Mouse (Mus musculus): ENCODE results near the gene Thsd4.

Gene Thsd4

DNA sequence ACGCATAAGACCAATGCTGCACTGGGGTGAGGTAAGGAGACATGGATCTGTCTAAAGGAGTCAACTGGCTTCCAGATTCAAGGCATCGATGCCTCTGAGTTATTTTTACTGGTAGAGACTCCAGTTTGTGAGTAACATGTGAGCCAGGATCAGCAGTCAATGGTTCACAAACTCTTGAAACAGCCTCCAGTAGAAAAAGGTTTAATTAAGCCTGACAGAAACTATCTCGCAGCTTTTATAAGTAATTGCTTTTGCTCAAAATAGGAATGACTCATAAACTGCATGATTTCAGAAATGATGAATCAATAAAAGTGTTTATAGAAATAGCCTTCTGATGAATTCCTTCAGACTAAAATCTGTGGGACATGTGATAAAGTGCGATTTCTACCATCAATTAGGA is 432.4 kb downstream of the Thsd4 start:
- in situ Hi-C loops (cut with MboI; ENCODE audit: low pct_unique_long_range_greater_than_20kb in 1 of 2, low sequenced_read_pairs in 2 of 2, unreplicated experiment in 1 of 2): no loop called here

DNA sequence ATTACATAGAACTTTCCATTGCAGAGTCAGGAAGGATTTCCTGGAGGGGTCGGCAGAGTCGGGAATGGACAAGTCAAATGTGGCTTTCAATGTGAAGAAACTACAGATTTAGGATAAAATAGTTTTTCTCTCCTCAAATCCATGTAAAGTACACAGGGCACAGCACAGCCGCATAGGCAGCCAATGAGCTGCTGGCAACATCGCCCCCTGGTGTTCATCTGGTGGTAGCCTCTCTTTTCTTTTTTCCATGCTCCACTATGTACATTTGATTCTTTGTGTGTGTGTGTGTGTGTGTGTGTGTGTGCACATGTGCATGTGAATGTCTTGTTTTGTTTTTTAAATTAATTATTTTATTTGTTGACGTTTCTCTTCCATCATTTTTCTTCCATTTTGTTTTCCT is 433.7 kb downstream of the Thsd4 start:
- in situ Hi-C loops (cut with MboI; ENCODE audit: low pct_unique_long_range_greater_than_20kb in 1 of 2, low sequenced_read_pairs in 2 of 2, unreplicated experiment in 1 of 2): no loop called here

DNA sequence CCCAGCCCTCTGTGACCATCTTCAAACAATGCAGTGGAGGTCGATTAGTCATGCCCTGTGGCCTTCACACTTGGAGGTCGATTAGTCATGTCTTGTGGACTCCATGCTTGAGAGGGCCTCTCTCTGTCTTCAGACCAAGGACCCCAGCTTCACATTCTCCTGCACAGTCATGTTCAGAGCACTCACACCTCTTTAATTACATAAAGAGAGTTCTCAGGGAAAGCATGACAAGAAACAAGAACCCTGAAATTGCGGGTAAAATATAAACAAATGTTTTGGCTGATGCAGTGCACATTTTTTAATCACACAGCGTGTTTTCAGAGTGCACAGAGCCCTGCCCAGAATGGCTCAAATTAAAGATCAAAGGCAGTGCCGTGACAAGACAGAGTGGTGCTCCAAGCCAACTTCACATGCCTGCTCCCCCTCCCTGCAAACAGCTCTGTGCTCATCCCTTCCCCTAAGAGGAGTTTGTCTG is 439.7 kb downstream of the Thsd4 start:
- in situ Hi-C loops (cut with MboI; ENCODE audit: low pct_unique_long_range_greater_than_20kb in 1 of 2, low sequenced_read_pairs in 2 of 2, unreplicated experiment in 1 of 2): no loop called here

DNA sequence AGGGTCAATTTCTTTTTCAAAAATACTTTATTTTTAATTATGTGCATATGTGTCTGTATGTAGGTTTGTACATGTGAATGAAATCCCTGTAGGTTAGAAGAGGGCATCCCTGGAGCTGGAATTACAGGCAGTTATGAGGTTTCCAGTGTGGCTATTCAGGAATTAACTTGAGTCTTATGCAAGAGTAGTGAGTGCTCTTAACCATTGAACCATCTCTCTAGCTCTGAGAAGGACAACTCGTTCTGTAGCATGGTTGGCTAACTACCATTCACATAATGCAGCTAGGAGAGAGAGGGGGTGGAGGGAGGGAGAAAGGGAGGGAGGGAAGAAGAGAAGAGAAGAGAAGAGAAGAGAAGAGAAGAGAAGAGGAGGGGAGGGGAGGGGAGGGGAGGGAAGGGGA is 444.1 kb downstream of the Thsd4 start:
- in situ Hi-C loops (cut with MboI; ENCODE audit: low pct_unique_long_range_greater_than_20kb in 1 of 2, low sequenced_read_pairs in 2 of 2, unreplicated experiment in 1 of 2): no loop called here

DNA sequence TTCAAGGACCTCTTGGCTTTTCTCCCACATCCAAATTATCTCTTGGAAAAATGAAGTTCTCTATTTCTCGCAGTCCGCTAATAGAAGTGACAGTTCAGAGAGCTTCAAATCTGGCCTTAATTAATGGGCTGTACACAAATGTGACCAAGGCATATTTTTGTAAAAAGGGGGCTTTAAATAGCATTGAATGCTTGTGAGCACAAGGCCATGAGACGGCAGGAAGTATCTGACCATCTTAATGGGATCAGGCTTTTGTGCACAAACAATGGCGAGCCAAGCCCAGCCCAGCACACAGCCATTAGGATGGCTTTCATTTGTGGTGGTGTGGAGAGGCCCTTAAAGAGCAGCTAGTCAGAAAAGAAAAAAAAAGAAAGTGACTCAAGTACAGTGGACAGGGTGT is 445.4 kb downstream of the Thsd4 start:
- in situ Hi-C loops (cut with MboI; ENCODE audit: low pct_unique_long_range_greater_than_20kb in 1 of 2, low sequenced_read_pairs in 2 of 2, unreplicated experiment in 1 of 2): no loop called here

DNA sequence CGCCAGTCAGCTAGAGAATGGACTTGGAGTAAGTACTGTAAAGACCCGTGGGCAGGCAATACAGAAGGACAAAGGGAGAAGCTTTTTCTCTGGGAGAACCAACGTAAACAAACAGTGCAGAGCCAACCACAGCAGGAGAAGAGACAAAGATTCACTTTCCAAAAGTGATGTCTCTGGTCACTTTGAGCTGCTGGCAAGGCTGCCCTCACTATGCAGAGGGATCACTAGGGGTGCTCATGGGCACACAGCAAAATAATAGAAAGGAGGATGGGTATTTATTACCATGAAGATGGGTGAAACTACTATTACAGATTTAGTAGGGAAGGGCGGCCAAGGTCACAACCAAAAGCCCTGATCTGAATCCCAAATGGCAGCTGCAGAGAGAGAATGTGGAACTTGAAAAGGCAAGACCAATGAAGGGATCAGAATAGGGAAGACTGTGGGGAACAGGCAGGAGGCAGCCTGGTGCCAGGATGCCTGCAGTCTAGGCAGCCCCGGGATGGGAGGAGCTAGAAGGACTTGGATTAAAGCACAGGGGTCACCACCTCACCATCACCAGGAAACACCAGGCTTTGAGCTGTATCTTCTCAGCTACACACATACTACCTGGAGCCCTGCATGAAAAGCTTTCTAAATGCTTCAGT is 450.1 kb downstream of the Thsd4 start:
- in situ Hi-C loops (cut with MboI; ENCODE audit: low pct_unique_long_range_greater_than_20kb in 1 of 2, low sequenced_read_pairs in 2 of 2, unreplicated experiment in 1 of 2): no loop called here

DNA sequence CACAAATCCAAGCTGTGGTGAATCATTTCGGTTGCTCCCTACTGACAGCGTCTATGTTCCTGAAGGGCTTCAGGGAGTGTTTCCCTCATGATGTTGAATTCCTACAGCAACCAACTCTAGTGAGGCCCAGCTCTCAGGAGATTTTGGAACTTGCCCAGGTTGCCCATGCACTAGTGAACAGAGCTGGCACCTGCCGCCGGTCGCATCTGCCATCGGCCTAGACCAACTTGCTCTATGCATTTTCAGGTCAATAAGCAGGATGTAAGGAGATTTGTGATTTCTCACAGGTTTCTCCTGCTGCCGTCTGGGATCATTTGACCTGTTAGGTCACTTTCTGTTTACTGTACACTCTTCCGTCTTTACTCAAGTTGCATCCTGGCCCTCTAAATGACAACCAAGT is 454.6 kb downstream of the Thsd4 start:
- in situ Hi-C loops (cut with MboI; ENCODE audit: low pct_unique_long_range_greater_than_20kb in 1 of 2, low sequenced_read_pairs in 2 of 2, unreplicated experiment in 1 of 2): no loop called here

DNA sequence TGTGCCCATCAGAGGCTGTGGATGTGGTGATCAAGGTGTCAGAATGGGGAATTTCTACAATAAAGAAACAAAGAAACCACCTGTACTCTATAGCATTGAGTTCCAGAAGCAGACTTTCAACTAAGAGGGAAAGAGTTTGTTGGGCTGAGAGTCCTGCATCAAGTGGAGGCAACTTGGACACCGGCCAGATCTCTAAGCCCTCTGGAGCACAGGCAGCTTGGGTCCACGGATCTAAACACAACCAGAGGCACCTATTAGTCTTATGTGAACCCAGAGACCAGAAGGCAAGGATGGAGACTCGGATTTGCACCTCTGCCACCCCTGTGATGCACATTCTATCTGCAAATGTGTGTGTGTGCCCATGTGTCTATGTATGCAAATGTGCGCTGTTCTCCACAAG is 456.7 kb downstream of the Thsd4 start:
- in situ Hi-C loops (cut with MboI; ENCODE audit: low pct_unique_long_range_greater_than_20kb in 1 of 2, low sequenced_read_pairs in 2 of 2, unreplicated experiment in 1 of 2): no loop called here

DNA sequence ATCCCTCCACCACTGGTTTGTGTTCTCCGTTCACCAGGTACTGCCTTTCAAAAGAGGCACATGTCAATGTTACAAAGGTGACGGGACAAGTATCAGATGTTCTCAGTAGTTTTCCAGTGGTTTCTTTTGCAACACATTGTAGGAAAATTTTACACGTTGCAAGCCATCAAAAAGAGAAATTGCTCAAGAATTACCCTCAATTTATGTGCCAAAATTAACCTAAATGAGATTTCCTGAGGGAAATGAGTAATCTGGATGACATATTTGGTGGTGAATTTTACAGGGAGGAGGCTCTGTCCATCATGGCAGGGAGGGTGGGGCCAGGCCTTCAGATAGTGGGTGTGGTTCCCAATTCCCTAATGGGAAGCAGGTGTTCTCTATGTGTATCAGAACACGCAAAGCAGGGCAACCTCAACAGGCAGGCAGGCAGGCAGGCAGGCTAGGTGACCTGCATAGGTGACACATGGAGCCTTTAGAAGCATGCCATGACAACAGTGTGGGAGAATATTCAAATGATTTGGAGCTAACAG is 458.6 kb downstream of the Thsd4 start:
- in situ Hi-C loops (cut with MboI; ENCODE audit: low pct_unique_long_range_greater_than_20kb in 1 of 2, low sequenced_read_pairs in 2 of 2, unreplicated experiment in 1 of 2): no loop called here

DNA sequence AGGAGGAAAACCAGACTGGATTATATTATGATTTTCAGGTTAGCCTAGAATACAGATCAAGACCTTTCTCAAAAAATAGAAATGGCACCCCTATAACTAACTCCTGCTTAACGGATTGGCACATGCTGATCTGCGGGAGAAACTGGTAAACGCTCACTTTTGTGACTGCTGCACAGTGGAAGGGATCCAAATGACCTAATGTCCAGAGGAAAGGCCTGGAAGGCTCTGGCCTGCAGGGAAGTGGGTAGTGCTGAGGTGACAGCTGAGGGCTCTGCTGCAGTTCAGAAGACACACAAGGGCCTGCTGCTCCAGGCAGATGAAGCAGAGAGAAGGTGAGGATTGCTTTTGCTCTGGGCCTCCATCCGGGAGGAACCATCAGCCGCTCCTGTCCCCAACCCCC is 465.7 kb downstream of the Thsd4 start:
- in situ Hi-C loops (cut with MboI; ENCODE audit: low pct_unique_long_range_greater_than_20kb in 1 of 2, low sequenced_read_pairs in 2 of 2, unreplicated experiment in 1 of 2): loop anchor here in 1 of 2 experiments (10.0 kb wide), 1 partner anchor 99 kb away; no protein-coding TSS in a partner anchor

DNA sequence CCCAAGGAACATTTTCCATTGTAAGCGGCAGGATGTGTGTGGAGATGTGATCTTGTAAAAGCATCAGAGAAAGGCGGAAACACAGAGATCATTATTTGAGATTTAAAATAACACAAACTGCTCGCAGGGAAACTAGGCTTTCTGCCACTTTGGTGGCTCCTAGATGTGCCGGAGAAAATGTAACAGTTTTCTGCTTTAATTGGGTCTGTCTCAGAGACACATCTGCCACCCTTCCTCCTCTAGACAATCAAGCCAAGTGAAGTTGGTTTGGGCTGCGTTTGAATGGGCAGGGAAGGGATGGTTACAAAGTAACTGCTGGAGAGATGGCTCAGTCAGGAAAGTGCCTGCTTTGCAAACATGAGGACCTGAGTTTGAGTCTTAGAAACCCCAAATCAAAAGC is 466.9 kb downstream of the Thsd4 start:
- in situ Hi-C loops (cut with MboI; ENCODE audit: low pct_unique_long_range_greater_than_20kb in 1 of 2, low sequenced_read_pairs in 2 of 2, unreplicated experiment in 1 of 2): loop anchor here in 1 of 2 experiments (10.0 kb wide), 1 partner anchor 100 kb away; no protein-coding TSS in a partner anchor

DNA sequence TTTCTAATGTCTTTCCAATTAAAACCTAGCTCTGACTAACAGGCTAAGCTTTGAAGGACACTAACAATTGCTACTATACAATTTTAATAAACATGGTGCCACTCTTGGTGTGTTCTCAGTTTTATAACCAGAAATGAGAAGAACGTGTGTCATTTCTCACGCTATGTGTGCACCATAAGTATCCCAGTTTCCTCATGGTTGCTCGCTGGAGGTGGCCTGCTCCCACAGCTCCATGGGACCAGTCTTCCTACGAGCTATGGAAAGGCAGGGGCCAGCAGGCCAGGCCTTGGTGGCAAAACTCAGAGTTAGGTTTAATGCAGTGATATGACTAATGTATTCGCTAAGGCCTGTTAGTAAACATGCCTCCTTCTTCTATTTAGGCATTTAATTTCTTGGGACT is 468.7 kb downstream of the Thsd4 start:
- in situ Hi-C loops (cut with MboI; ENCODE audit: low pct_unique_long_range_greater_than_20kb in 1 of 2, low sequenced_read_pairs in 2 of 2, unreplicated experiment in 1 of 2): loop anchor here in 1 of 2 experiments (10.0 kb wide), 1 partner anchor 102 kb away; no protein-coding TSS in a partner anchor

DNA sequence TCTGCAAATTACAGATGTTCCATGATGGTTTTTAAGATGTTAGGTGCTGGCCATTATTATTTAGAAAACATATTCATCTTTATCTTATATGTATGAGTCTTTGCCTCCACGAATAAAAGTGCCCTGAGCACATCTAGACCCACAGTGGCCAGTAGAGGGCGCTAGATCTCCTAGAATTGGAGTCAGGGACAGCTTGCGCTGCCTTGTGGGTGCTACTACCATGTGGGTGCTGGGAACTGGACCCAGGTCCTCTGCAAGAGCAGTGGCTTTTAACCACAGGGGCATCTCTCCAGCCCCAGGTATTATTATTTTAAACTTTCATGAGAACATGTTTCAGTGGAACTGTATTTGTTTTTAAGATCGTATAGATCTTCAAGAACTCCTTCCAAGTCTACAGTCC is 469.4 kb downstream of the Thsd4 start:
- in situ Hi-C loops (cut with MboI; ENCODE audit: low pct_unique_long_range_greater_than_20kb in 1 of 2, low sequenced_read_pairs in 2 of 2, unreplicated experiment in 1 of 2): loop anchor here in 1 of 2 experiments (10.0 kb wide), 1 partner anchor 102 kb away; no protein-coding TSS in a partner anchor

DNA sequence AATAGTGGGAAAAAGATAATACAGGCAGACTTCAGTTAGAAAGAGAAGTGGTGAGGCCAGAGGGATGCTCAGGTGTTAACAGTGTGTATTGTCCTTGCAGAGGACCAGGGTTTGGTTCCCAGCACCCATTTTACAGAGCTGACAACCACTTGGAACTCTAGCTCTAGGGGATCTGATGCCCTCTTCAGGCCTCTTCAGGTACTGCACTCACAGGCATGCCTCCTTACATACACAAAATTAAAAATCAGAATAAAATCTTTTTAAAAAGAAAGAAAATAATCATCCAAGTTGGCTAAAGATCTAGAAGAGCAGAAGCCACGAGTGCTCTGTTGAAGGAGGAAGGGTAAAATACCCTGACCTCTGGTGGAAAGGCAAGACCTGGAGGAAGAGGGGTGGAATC is 478.7 kb downstream of the Thsd4 start:
- in situ Hi-C loops (cut with MboI; ENCODE audit: low pct_unique_long_range_greater_than_20kb in 1 of 2, low sequenced_read_pairs in 2 of 2, unreplicated experiment in 1 of 2): no loop called here

DNA sequence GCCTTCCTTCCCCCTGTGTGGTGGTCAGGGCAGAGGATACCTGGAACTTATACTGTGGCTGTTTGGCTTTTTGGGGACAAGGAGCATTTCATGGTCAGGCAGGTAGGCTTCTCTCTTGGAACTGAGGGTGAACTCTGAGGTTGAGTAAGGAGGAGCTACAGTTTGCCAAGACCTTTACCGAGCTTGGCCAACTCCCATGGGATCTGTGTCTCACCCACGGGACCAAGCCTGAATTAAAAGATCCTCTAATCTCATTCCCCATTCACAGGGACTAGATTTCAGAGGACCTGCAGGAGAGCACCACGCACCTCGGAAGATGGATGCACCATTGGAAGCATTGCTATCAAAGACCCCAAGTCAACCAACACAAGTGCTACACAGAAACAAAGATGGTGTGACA is 487.0 kb downstream of the Thsd4 start:
- in situ Hi-C loops (cut with MboI; ENCODE audit: low pct_unique_long_range_greater_than_20kb in 1 of 2, low sequenced_read_pairs in 2 of 2, unreplicated experiment in 1 of 2): no loop called here

DNA sequence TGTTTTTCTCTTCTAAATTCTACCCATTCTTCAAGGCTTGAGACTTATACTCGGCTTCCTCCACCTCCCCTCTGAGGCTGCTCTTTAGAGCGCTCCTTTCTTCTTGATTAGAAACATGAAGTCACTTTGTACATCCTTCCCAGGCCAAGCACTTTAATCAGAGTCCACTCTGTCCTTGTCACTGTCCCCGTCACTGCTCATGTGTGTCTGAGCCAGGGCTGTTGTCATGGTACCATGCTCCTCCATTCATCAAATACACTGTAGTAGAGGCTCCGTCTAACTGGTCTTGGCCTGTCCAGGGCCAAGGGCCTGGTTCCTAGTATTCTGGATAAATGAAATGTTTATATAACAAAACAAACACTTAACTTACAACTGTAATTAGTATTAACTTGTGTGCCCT is 494.6 kb downstream of the Thsd4 start:
- in situ Hi-C loops (cut with MboI; ENCODE audit: low pct_unique_long_range_greater_than_20kb in 1 of 2, low sequenced_read_pairs in 2 of 2, unreplicated experiment in 1 of 2): no loop called here

DNA sequence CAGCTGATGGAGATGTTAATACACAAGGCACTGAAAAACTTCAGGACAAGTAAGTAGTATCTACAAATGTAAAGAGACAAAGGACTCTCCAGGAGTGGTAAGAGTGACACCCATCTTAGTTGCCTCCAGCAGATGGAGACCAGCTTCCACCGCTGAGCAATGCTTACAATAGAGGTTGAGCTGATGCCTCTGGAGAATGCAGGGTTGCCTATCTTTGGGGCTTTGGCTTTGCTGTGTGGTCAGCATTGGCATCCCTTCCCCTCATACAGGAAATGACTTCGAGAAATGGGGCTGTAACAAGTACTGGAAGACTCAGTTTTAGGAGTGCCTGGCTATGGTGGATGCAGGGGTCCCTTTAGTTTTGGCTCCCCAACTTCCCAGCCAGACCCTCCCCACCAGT is 495.1 kb downstream of the Thsd4 start:
- in situ Hi-C loops (cut with MboI; ENCODE audit: low pct_unique_long_range_greater_than_20kb in 1 of 2, low sequenced_read_pairs in 2 of 2, unreplicated experiment in 1 of 2): no loop called here

DNA sequence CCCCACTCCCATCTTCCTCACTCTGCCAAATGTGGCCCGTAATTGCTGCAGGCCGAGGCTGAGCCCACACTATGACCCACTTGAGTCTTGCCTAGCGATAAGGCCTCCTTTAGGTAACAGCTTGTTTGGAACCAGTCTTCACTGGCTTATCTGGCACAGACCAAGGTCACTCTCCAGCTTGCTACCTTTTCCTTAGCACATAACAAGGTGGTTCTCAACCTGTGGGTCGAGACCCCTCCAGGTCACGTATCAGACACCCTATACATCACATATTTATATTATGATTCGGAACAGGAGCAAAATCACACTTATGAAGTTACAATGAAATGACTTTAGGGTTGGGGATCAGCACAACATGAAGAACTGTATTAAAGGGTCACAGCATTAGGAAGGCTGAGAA is 495.9 kb downstream of the Thsd4 start:
- in situ Hi-C loops (cut with MboI; ENCODE audit: low pct_unique_long_range_greater_than_20kb in 1 of 2, low sequenced_read_pairs in 2 of 2, unreplicated experiment in 1 of 2): no loop called here

DNA sequence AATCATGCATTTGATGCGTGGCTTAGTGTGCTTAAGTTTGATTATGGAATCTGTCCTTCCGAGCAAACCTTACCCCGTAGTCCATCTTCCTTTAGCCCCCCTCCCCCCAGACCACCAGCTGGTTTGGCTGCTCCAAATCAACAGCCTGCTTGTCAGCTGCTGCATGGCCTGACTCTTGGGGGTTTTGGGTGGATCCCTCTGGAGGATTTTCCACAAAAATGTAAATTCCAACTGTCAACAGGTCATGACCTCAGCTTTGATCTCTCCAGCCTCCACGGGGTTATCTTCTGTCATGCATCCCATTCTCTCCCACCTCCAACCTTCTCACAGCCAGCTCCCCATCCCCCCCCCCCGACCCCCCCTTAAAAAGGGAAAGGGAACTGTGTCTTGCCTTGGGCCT is 496.9 kb downstream of the Thsd4 start:
- in situ Hi-C loops (cut with MboI; ENCODE audit: low pct_unique_long_range_greater_than_20kb in 1 of 2, low sequenced_read_pairs in 2 of 2, unreplicated experiment in 1 of 2): no loop called here

DNA sequence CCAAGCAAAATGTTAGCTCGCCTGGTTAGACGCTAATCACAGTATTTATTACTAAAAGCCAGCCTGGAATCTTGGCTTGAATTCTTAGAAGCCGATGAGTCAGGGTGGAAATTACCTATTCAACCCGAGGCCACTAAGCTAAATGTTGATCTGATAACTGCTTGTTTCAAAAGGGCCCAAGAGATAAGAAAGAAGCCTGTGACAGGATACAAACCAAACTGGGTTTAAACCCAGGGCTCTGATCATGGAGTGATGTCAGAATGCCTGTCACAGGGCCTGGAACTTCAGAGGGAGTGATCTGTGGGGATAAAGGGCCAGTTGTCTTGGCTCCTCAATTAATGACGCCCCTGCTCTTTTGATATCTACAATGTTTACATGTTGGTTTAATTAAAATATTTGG is 497.3 kb downstream of the Thsd4 start:
- in situ Hi-C loops (cut with MboI; ENCODE audit: low pct_unique_long_range_greater_than_20kb in 1 of 2, low sequenced_read_pairs in 2 of 2, unreplicated experiment in 1 of 2): no loop called here

All from mouse embryonic stem cell (cell line).